Mouse (Mus musculus) small intestine, adult 2 months (tissue): ENCODE results near the gene Abcf1. TPM values are rescaled to one million over a fixed set of nuclear protein-coding genes. Genes with fewer than 3 reads are reported as not detected.

Experiments
- H3K27ac ChIP-seq: fragments of 200-500 bp; 2 replicates; pipeline ENCODE4 v1.5.1; 2012; ENCODE audit warnings: low read depth, low read length, control low read depth, inconsistent platforms; ENCODE audit not compliant: insufficient read depth
- H3K27me3 ChIP-seq: fragments of 200-500 bp; 2 replicates; pipeline ENCODE4 v1.6.1; 2012; ENCODE audit warnings: mild to moderate bottlenecking, moderate library complexity, low read length, inconsistent platforms; ENCODE audit not compliant: control insufficient read depth, insufficient read depth
- H3K36me3 ChIP-seq: fragments of 200-500 bp; 2 replicates; pipeline ENCODE4 v1.6.1; 2012; ENCODE audit warnings: mild to moderate bottlenecking, low read length, control low read depth, inconsistent platforms; ENCODE audit not compliant: control insufficient read depth, insufficient read depth
- H3K4me1 ChIP-seq: fragments of 200-500 bp; 2 replicates; pipeline ENCODE4 v1.6.1; 2012; ENCODE audit warnings: low read length, inconsistent platforms, mixed read lengths; ENCODE audit not compliant: control insufficient read depth, insufficient read depth, insufficient read length
- H3K4me3 ChIP-seq: fragments of 200-500 bp; 2 replicates; pipeline ENCODE4 v1.5.1; 2012; ENCODE audit warnings: low read depth, mild to moderate bottlenecking, control low read depth, inconsistent platforms, low read length, moderate library complexity
- CTCF ChIP-seq: fragments of 200-500 bp; IDR thresholded peaks from 2 replicates; pipeline ENCODE4 v1.5.1; 2012; ENCODE audit warnings: low read depth, mild to moderate bottlenecking, control low read depth, inconsistent platforms, low read length, moderate library complexity, mixed read lengths; ENCODE audit not compliant: insufficient replicate concordance, insufficient read length; ENCODE audit errors: extremely low read depth
- POLR2A ChIP-seq: fragments of 200-500 bp; IDR thresholded peaks from 2 replicates; pipeline ENCODE4 v1.6.1; 2012; ENCODE audit warnings: low read depth, mild to moderate bottlenecking, control low read depth, inconsistent platforms, low read length, moderate library complexity
- WGBS: fragments of 180-500 bp; shearing (Covaris S2); methylation state at CpG from one replicate; pipeline ENCODE4 v1.1.7; 2018; 5-methylcytosine and 5-hydroxymethylcytosine counted together
- polyA plus RNA-seq: library from polyadenylated mRNA; depleted of rRNA; stranded (reverse); fragments of >200 nt; gene quantifications from 2 replicates; pipeline ENCODE4 v1.2.3, GENCODE M21; 2012

The Abcf1 gene
- polyA plus RNA-seq, 1 experiment, result 84.9 TPM

DNA sequence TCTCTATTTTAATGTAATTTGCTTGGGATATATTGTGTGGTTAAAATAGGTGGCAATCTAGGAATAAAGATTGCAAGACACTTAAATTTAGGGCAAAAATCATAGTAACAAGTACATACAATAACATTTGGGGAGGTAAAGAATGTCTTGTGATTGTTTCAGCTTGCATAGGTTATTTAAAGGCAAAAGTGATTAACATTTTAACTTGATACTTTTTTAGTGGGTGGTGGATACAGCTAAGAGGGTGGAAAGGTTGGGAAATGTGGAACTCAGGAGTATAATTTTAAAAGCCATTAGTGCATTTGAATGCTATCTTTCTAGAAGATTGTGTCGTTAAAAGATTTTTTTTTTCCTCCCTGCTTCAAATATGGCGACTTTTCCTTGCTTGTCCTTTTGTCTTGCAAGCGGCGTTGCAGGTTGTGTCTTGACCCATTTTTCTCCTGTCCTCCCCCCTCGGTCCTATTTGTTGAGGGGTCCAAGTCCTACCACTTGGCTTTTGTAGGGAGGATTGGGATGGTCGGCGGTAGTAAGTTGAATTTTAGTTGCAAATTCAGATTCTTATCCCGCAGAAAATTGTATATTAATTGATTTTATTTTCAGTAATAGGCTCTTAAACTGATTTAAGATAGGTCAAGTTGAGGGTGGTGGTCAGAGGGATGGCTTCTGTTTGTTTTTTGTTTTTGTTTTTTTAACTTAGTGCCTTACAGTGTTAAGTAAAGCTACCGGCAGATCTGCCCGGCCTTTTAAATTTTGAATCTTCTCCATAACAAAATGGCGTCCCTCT lies 51.1 kb downstream of the Abcf1 start:
- H3K36me3 ChIP-seq, result peaks cover 22% of the 10 kb centered on the region
- H3K27me3 ChIP-seq, result no peaks in the 10 kb centered on the region
- H3K27ac ChIP-seq, result peak overlapping the region; percentile 99
- TF ChIP-seq POLR2A (no peak), CTCF (no peak)
- H3K4me3 ChIP-seq, result peak overlapping the region; percentile 77
- peaks cover 18% of the 10 kb centered on the region for H3K4me1 ChIP-seq
- WGBS, result under 1% methylated on average over 11 of the region's 11 CpGs

DNA sequence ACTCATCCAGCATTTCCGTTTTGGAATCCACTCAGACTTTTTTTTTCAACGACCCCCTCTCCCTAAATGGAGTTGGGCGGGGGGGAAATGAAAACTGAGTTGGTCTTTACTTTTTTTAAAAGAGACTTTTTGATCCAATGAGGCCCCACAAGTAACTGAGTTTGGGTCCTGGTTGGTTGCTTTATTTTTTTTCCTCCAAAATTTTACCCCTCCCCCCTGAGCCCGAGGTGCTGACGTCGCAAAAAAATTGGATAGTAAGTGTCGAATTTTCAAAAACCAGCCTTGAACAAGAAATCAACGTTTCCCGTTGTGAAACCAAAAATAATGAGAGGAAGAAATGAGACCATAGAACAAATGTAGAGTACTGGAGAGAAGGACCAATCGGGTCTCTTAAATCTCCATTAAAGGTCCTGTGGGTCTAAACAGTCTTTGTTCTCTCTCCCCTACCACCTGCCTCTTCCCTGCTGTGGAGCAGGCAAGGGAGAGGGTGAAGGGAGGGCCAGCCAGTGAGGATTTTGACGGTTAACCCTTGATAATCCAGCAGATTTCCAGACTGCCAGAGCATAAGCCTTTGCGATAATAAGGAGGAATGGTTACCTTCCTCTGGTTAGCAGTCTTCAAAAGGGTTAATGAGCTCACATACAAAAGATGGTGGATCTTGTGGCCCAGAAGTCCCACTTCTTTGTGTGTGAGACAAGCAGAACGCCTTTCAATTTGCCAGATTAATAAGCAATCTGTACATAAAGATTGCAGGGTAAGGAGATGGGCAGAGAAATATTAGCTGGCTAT lies 51.9 kb downstream of the Abcf1 start:
- H3K4me1 ChIP-seq, result peaks cover 17% of the 10 kb centered on the region
- TF ChIP-seq POLR2A (peak; percentile 38), CTCF (no peak)
- peak overlapping the region; percentile 81 for H3K4me3 ChIP-seq
- H3K27ac ChIP-seq, result peak overlapping the region; percentile 97
- H3K27me3 ChIP-seq, result no peaks in the 10 kb centered on the region
- under 1% methylated on average over 13 of the region's 13 CpGs for WGBS
- H3K36me3 ChIP-seq, result peaks cover 23% of the 10 kb centered on the region

DNA sequence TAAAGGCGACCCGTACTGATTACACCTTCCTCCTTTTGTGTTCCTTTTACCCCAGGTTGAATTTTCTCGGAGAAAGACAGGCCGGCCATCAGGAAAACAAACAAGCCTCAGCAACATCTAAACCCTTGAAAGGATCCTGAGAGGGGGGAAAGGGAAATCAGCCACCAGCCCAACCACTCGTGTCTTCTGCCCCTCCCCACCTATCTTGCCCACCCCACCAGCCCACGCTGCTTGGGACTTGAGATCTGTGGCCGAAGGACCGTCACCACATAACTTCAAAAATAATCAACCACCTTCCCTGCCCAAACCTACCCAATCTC lies 52.5 kb downstream of the Abcf1 start:
- no peak for TF ChIP-seq POLR2A
- TF ChIP-seq CTCF, result no peak
- under 1% methylated on average over 8 of the region's 8 CpGs for WGBS
- Histone ChIP-seq H3K4me3 (peak overlapping the region; percentile 81), H3K27ac (peak overlapping the region; percentile 97), H3K36me3 (peaks cover 28% of the 10 kb centered on the region), H3K4me1 (peaks cover 12% of the 10 kb centered on the region), H3K27me3 (no peaks in the 10 kb centered on the region)

DNA sequence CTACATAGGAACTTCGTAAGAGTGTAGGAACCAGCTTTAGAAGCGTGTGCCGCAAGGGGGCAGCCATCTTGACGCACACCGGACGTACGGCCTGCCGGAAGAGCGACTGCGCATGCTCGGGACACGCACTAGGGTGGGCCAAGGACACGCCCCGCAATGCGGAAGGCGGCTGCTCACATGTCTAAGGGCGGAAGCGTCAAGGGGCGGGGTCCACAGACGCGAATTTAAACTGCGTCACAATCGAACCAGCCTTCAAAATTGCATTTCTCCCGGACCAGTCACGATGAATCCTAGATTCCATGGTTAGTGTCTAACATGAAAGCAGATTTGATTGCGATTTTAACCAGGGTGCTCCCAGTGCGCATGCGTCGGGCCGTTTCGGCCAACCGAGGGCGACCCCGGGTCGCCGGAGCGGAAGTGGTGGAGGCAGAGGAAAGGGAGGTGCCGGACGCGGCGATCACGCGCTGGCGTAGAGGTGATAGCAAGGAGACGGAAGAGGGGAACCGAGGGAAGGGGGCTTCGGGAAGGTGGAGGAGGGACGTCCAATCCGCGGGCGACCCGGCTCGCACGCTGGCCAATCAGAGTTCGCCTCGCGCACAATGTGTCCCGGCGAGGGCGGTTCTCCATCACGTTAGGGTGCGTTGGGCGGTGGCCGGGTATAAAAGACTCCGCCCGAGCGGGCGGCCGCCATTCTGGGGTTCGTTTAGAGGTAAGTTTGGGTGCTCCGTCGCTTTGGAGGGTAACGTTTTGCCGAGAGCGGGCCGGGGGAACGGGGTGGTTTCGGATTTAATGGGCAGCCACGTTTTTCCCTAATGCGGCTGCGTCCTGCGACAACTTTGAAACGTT lies 53.0 kb downstream of the Abcf1 start, which contains the start of the genes Mrps18b and Ppp1r10:
TSS of gene Mrps18b (minus strand) at position 93 of the 846 bp plus-strand sequence.
TSS of gene Ppp1r10 (plus strand) at position 138 of the 846 bp plus-strand sequence.
- no peaks in the 10 kb centered on the region for H3K27me3 ChIP-seq
- H3K36me3 ChIP-seq, result peaks cover 28% of the 10 kb centered on the region
- TF ChIP-seq CTCF (no peak), POLR2A (peak; percentile 100)
- H3K4me3 ChIP-seq, result peak within 1 kb of the TSS; percentile 81
- H3K27ac ChIP-seq, result peak within 1 kb of the TSS; percentile 97
- under 1% methylated on average over 83 of the region's 83 CpGs for WGBS
- H3K4me1 ChIP-seq, result peaks cover 9% of the 10 kb centered on the region

DNA sequence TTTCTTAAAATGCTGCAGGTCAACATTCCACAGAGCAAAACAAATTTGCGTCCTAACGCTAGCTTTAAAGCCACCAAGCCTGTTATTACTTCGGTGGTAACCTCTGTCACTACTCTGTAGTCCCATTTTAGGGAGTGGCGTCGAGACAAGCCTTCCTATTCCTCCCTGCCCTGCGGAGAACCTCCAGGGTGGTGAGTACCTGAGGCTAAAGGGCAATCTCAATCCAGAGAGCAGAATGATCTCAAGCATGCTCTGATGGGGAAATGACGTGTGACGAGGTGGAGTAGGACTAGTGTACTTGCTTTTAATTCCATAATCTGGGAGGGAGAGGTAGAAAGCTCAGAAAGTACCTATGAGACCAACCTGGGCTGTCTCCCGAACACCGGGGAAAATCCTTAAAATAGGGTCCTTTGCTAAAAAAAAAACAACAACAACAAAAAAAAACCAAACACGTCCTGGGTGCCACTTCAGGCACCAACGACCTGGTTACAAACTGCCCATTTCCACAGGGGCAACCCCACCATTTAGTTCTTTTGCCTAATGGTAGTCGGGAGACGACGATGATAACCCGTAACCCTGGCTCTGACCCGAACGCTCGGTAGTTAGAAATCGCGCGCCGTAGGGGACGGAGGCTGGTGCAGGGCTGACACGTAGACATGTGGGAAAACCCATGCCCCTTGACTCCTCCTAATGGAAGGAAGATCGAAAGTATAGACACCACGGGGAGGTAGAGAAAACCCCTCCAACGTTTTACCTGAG lies 53.8 kb downstream of the Abcf1 start:
- H3K4me1 ChIP-seq, result peaks cover 7% of the 10 kb centered on the region
- peak; percentile 34; the same call in 1 of the 2 replicates for TF ChIP-seq CTCF
- no peak for TF ChIP-seq POLR2A
- WGBS, result under 1% methylated on average over 28 of the region's 28 CpGs
- H3K36me3 ChIP-seq, result peaks cover 34% of the 10 kb centered on the region
- H3K4me3 ChIP-seq, result peak overlapping the region; percentile 68
- H3K27me3 ChIP-seq, result no peaks in the 10 kb centered on the region
- peak overlapping the region; percentile 51 for H3K27ac ChIP-seq

DNA sequence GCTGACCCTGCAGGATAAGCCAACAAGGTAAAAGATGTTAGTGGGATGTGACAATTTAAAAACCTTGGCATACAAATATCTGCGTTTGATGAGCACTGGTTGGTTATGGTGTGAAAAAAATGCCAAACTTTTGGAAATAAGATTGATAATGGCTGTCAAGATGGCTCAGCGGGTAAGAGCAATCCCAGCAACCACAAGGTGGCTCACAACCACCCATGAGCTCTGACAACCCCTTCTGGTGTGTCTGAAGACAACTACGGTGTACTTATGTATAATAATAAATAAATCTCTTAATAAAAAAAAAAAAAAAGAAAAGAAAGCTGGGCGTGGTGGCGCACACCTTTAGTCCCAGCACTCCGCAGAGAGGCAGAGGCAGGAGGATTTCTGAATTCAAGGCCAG lies 54.6 kb downstream of the Abcf1 start:
- peak; percentile 10; the same call in 1 of the 2 replicates for TF ChIP-seq CTCF
- no peak for TF ChIP-seq POLR2A
- Histone ChIP-seq H3K27ac (peak overlapping the region; percentile 51; the same call in 1 of the 2 replicates), H3K4me1 (peaks cover 9% of the 10 kb centered on the region), H3K27me3 (no peaks in the 10 kb centered on the region), H3K4me3 (no peak overlapping the region; the same call in 1 of the 2 replicates), H3K36me3 (peaks cover 34% of the 10 kb centered on the region)
- WGBS, result 62% methylated on average over 6 of the region's 6 CpGs
